Mouse (Mus musculus) kidney, adult 2 months (tissue): ENCODE data around the gene Dnlz.

ENCODE experiments used
- CTCF ChIP-seq: fragments of 200-500 bp; conservative IDR thresholded peaks from 2 replicates; pipeline ENCODE4 v1.5.1; 2011; ENCODE audit warnings: low read depth, mild to moderate bottlenecking, control low read depth, low read length, moderate library complexity, mixed read lengths; ENCODE audit not compliant: insufficient read depth, insufficient read length
- POLR2A ChIP-seq: fragments of 200-500 bp; IDR thresholded peaks from one replicate; pipeline ENCODE4 v1.6.1; 2011; ENCODE audit warnings: low read depth, low read length, control low read depth

- TF ChIP-seq CTCF (no peak), POLR2A (no peak)
Observed at GRCm38 (mm10) chr2:26309739-26310138, 42.2 kb downstream of the Dnlz start.
